Mouse (Mus musculus) spleen, postnatal 10 days (tissue): ENCODE measurements around the gene Larp4b.

ENCODE experiments used
- DNase-seq, 2 experiments: peaks; one replicate each; pipeline ENCODE4 v3.0.0; 2021 to 2022; ENCODE audit warnings: low spot score in 2 of 2

Larp4b gene

DNA sequence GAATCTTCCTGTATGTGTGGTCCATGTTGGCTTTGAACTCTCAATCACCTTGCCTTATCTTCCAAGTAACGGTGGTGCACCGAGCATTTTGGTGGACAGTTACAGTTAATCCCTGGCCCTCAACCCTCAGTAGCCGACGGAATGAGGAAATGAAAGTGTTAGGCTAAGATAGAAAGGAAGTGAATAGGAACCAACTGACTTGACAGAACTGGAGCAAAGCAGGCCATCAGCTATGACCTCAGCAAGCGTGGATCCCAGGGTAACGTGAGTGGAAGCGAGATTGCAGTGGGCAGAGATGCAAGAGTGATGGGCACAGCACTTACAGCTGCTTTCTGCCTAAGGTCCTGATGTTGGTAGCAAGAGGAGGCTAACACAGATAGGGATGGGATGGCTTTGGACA is 31.5 kb downstream of the Larp4b start:
- no peak for DNase-seq

GRCm38 (mm10) chr13:9127715-9128114 is 34.0 kb downstream of the Larp4b start:
- DNase-seq = no peak

- DNase-seq = no peak
Measured at GRCm38 (mm10) chr13:9128707-9129314, 35.1 kb downstream of the Larp4b start.

GRCm38 (mm10) chr13:9134421-9134820 is 40.7 kb downstream of the Larp4b start:
- no peak for DNase-seq

GRCm38 (mm10) chr13:9136088-9136487 is 42.4 kb downstream of the Larp4b start:
- no peak for DNase-seq

- DNase-seq = no peak
Measured at GRCm38 (mm10) chr13:9136733-9137132, 43.1 kb downstream of the Larp4b start.

GRCm38 (mm10) chr13:9139466-9139991 is 45.8 kb downstream of the Larp4b start:
- no peak for DNase-seq

- DNase-seq = no peak
Measured at GRCm38 (mm10) chr13:9140204-9140603, 46.5 kb downstream of the Larp4b start.

DNA sequence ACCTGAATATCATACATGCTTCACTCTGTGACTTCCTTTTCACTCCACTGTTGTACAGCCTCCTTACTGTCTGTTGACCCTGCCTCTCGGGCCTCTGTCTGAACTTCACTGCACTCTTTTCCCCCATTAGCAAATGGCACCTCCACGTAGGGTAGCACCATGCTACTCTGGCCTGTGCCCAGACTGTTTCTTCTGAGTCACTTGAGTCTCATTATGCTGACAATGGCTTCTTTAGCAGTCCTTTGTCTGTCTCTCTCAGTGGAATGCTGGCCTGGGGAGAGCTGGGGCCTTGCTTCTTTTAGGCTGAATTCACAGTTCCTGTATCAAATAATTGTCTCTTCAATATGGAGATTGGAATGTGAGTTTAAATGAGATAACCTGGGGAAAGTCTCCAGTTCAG is 48.7 kb downstream of the Larp4b start:
- DNase-seq = no peak

GRCm38 (mm10) chr13:9148830-9149229 is 55.1 kb downstream of the Larp4b start:
- no peak for DNase-seq

- DNase-seq = no peak
Measured at GRCm38 (mm10) chr13:9149473-9150217, 56.0 kb downstream of the Larp4b start.

- DNase-seq = no peak
Measured at GRCm38 (mm10) chr13:9151100-9151499, 57.4 kb downstream of the Larp4b start.

- DNase-seq = no peak
Measured at GRCm38 (mm10) chr13:9151619-9152018, 57.9 kb downstream of the Larp4b start.

DNA sequence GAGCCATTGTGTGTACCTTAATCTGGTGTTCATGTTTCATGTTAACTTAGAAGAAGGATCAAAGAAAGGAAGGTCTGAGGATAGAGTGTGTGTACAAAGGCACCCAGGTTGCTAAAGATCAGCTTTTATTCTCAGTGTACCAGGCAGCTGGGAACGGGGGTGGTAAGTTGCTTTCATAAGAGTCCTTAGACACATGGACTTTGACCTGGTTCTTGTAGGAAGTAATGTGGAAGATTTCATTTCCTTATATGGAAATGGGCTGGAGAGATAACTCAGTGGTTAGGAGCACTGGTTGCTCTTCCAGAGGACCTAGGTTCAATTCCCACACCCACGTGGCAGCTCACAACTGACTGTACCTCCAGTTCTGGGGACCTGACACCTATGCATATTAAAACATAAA is 58.6 kb downstream of the Larp4b start:
- DNase-seq = no peak

DNA sequence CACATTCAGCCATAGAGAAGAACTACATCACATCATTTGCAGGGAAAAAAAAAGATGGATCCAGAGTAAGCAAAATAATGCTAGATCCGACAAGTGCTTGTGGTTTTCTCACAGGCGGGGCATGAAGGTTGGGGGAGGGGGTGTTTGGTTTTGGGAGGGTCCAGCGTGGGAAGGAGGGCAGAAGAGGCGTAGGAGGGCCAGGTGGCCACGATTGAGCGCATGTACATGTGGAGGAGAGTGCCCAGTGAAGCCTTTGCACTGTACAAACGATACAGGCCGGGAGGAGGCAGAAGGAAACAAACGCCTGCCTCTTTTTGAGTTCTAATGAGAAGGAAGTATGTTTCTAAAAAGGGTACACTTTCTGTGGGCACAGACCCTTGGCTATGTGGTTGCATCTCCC is 60.1 kb downstream of the Larp4b start:
- DNase-seq = no peak

DNA sequence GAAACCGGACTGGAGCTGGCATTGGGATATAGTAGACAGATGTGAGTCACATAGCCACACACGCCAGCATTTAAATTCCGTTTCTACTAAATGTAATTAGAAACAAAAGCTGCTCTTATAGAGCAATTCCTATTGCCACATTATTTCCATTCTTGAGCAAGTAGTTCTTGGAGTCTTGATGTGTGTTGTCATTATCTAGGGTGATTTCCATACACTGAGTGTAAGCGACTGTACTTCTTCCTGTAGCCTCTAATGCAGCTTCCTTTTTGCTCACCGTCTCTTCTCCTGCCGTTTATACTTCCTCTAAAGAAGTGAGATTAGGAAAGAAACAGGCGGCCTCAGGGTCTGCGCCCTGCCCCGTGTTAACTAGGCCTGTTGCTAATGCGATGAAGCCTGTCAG is 65.6 kb downstream of the Larp4b start:
- DNase-seq = no peak

- no peak for DNase-seq
Measured at GRCm38 (mm10) chr13:9162888-9163287, 69.2 kb downstream of the Larp4b start.

- no peak for DNase-seq
Measured at GRCm38 (mm10) chr13:9167842-9168241, 74.2 kb downstream of the Larp4b start.

- DNase-seq = no peak
Measured at GRCm38 (mm10) chr13:9169616-9170015, 75.9 kb downstream of the Larp4b start.

DNA sequence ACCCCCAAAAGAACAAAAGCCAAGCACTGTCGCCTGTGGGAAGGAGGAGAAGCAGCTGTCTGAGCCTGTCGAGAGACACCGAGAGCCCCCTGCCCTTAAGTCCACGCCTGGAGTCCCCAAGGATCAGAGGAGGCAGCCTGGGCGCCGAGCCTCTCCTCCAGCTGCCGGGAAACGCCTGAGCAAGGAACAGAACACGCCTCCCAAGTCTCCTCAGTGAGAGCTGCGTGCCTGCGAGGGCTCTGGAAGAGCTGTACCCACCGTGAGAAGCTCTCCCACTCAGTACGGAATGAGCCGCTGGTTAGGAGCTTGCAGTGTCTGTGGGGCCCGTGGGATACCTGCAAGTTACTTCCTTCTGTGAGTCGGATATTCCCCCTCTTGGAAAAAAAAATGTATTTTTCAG is 77.0 kb downstream of the Larp4b start:
- no peak for DNase-seq

- no peak for DNase-seq
Measured at GRCm38 (mm10) chr13:9173414-9173813, 79.7 kb downstream of the Larp4b start.

DNA sequence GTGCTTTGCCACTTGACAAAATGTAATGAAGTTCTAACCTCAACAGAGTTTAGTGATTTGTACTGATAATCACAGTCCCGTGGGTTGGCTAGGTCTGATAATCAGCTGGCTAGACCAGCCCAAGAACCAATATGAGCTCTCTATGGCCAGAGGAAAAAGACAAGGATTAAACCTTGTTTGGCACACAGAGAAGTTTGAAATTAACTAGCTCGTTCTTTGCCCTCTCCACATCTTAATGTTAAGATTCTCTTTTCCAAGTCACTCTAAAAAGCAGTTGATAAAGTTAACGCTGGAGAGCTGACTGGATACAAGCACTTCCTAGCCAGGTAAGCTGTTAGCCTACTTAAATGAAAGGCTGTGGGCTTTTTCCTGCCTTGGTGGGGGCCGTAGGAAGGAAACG is 81.5 kb downstream of the Larp4b start:
- DNase-seq = no peak

DNA sequence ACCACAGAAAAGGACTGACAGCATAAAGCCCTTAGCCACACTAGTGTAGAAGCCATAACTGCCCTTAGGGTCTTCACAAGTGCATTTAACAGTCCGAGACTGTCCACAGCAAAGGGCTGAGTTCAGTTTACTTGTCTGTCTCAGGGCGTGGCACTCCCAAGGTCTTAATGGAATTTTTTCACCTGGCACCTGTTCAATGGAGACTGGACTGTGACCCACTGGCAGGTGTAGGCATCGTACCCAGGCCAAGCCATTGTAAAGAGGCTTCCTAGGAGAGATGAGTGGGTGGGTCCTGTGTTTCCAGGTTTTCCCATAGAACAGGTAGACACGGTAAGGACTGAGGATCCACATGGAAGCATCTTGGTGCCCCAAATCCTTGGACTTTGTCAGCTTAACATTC is 84.6 kb downstream of the Larp4b start:
- no peak for DNase-seq
